Mouse (Mus musculus) heart, adult 18-20 months (tissue): ENCODE data around the gene Lhx5. TPM values are rescaled to one million over a fixed set of nuclear protein-coding genes. Genes with fewer than 3 reads are reported as not detected.

Experiments used
- DNase-seq, 2 experiments: peaks; one replicate each; pipeline ENCODE4 v3.0.0; 2021 to 2022; ENCODE audit warnings: mixed read lengths in 1 of 2
- total RNA-seq, 2 experiments: library from RNA; stranded (reverse); gene quantifications; 2 replicates each; pipeline ENCODE4 v1.2.3; 2021

Gene Lhx5
- total RNA-seq, 2 experiments from 2014 or later: not detected

DNA sequence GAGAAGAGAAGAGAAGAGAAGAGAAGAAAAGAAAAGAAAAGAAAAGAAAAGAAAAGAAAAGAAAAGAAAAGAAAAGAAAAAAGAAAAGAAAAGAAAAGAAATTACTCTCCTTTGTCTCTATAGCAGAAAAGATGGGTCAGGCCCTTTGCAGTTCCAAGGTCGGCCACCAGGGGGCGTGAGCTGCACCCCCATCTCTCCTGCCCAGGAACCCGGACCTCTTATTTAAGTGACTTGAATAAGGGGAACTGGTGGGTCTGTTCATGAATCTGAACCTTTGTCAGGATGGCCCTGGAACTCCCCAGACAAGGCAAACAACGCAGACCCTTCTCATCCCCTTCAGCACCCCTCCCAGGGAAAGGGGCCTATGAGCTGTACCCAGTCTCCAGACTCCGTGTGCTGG is 33.6 kb downstream of the Lhx5 start:
- DNase-seq: no peak

DNA sequence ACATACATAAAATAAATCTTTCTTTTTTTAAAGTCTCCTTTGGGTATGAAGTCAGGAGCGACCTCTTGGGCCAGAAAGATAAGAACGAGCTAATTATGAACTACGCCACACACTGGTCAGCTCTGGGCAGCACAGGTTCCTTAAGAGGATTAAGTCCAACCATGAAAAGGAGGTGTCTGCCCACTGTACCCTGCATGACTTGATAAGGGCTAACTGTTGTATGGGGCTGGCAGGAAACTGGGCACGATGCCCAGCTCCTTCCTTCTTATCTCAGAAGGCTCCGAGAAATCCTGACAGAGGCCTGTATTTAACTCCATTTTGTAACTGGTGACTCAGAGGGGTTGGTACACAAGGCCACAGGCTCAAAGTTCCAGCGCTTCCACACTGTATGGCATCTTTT is 34.4 kb downstream of the Lhx5 start:
- peak; percentile 69 to 77 for DNase-seq

DNA sequence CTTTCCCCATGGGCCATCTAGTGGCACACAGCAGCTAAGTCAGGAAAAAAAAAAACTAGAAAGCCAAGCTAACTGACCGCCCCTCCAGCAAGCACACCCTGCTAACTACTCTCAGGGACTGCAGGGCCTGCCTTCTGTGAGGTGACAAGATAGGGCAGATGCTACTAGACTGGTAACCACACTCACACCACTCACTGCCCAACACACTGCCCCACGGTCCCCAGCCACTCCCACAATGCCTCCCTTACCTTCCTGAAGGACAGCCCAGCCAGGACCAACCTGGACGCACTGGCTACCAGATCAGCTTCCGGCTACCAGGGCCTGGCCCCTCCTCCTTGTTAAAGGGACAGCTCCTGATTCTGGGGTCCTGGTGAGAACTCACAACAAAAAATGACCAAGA is 35.5 kb downstream of the Lhx5 start:
- DNase-seq: peak; percentile 44 to 47

DNA sequence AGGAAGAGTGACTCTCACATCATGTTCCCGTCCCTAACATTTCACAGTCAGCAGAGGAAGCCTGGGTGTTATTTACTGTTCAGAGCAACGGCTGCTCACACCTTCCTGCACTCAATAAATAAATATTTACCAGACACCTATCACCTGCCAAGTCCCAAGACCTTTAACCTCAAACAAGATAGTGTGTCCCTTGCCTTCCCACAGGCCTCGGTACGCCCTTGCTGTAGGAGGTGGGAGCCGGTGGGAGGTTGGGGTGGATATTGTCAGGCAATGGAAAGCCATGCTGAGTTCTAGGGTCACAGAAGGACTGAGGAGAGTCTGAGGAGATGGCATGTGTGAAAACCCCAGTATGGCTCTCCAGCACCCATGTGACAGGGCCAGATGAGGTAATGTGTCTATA is 36.8 kb downstream of the Lhx5 start:
- no peak for DNase-seq

DNA sequence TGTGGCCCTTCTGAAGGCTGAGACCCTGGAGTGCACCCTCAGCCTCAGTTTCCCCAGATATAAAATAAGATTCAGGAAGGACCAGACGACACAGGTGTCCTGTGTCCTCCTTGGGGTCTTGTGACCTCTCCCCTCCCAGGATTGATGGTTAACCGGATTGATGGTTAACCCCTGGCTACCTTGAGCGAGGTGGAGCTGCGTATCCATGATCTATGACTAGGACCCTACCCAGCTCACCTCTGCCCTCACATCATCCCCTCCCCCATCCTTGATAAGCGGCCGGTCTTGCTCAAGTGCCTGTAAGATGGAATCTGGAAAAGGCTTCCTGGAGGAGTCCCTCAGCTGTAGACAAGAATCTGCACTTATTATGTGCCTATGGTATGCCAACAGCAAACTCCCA is 37.3 kb downstream of the Lhx5 start:
- DNase-seq: no peak

DNA sequence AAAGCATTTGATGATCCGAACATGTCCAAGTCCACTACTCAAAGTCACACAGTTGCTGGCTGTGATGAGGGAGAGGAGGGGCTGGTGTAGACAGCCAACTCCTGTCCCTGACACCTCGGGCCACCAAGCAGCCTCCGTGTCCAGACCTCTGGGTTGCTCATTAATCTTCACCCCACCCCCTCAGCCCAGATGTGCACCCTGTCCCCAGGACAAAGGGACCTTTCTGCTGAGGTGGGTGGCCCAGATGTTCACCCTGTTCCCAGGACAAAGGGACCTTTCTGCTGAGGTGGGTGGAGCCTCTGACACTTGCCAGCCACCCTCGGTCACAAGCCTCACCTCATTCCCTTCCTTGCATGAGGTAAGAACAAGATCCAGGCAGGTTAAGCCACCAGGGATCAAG is 40.0 kb downstream of the Lhx5 start:
- DNase-seq: no peak

DNA sequence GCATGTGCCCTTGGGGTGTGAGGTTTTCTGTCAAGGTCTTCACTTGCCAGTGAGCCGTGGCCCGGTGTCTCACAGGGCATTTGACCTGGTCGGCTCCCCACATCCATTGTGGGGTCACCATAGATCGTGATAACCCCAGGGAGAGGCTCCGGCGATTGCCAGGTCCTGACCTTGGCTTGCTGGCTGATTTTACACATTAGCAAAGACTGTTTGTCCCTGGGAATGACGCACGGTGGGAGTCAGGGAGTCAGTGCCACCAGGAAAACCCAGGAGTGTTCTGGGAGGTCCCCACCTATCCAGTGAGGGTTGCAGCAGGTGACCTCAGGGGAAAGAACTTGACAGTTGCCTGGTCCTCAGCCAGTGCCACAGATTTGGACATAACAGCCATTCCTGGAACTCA is 41.3 kb downstream of the Lhx5 start, which contains the start of gene Sdsl:
Gene Sdsl, minus strand, starts transcription at position 41 of the 400 bp plus-strand sequence.
- DNase-seq: no peak

DNA sequence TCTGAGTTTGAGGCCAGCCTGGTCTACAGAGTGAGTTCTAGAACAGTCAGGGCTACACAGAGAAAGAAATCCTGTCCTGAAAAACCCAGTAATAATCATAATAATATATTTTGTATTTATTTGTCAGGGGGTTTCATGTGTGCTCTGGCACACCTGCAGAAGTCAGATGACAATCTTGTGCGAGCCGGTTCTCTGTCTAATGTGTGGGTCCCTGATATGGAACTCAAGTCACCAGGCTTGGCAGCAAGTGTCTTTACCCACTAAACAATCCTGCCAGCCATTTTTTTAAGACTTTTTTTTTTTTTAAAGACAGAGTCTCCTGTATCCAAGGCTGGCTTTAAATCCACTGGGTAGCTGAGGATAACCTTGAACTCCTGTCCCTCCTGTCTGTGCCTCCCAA is 41.9 kb downstream of the Lhx5 start:
- no peak for DNase-seq

DNA sequence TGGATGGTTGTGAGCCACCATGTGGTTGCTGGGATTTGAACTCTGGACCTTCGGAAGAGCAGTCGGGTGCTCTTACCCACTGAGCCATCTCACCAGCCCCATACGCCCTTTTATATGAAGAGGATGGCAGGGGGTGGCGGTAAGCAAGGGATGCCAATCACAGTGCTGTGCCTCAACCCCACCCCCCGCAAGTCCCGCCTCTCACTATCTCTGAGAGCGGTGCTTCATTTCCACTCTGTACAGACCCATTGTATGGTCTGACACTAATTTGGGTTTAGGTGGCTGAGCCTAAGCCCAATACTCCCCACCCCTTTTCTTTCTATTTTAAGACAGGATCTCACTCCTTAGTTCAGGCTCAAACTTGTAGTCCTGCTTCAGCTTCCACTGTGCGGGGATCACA is 44.4 kb downstream of the Lhx5 start:
- no peak for DNase-seq

DNA sequence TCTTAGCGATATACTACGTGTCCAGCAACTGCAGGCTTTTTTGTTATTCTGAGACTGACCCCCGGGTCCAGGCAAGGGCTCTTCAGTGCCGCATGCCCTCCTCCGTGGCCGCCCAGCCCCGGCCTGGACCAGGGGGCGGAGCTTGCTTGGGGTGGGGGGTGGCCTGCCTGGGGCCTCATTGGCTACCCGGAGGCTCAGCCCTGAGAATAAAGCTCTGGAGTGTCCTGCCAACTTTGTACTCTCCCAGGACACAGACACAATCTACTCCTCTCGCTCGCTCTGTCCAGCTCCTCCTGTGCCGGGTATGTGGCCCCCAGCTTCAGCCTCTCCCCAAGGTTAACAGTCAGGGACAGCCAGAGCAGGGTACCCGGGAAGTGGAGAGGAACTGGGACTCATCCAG is 44.8 kb downstream of the Lhx5 start, which contains the start of gene Sds:
Gene Sds, plus strand, starts transcription at position 231 of the 400 bp plus-strand sequence.
- DNase-seq: no peak

DNA sequence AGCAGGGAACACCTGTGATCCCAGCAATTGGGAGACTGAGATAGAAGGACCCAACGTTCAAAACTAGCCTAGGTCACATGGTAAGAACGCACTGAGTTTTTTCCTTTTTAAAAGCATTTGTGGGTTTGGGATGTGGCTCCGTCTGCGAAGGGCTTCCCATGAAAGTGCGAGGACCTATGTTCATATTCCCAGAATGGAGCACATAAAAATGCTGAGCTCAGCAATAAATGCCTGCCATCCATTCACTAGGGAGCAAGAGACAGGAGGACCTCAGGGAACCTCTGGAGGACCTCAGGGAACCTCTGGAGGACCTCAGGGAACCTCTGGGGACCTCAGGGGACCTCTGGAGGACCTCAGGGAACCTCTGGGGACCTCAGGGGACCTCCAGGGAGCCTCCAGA is 46.5 kb downstream of the Lhx5 start:
- DNase-seq: no peak

DNA sequence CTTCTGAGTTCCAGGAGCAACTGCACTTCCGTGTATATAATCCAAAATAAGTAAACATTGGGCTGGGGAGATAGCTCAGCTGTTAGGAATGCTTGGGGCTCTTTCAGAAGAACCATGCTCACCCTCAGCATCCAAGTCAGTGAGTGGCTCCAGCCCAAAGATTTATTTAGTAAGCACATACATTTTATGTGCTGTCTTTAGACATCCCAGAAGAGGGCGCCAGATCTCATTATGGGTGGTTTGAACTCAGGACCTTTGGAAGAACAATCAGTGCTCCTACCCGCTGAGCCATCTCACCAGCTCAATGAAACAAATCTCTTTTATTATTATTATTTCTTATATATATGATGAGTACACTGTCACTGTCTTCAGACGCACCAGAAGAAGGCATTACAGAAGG is 48.0 kb downstream of the Lhx5 start:
- no peak for DNase-seq

DNA sequence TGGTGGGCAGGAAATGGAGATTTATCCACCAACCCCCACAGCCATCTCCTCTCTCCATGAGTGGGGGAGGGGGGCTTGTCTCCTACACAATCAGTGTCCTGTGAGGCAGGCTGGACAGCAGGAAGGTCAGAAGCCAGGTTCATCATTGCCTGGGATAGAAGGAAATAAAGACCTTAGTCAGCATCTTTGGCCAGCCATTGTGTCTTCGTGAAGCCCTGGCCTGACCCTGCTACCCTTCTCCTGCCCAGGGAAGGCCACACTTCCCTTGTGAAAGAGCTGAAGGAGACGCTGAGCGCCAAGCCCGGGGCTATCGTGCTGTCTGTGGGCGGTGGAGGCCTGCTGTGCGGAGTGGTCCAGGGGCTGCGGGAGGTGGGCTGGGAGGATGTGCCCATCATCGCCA is 49.7 kb downstream of the Lhx5 start:
- no peak for DNase-seq

DNA sequence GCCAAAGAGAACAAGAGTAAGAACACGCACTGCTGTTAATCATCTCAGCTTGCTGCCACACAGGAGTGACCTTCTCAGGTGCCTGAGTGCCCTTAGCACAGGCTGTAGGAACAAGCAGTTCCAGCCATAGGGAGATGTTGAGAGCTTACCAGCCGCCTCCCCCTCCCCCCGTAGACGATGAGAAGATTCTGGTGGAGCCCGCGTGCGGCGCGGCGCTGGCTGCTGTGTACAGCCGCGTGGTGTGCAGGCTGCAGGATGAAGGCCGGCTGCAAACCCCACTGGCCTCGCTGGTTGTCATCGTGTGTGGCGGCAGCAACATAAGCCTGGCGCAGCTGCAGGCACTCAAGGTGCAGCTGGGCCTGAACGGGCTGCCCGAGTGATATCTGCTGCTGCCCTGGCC is 51.9 kb downstream of the Lhx5 start:
- no peak for DNase-seq

DNA sequence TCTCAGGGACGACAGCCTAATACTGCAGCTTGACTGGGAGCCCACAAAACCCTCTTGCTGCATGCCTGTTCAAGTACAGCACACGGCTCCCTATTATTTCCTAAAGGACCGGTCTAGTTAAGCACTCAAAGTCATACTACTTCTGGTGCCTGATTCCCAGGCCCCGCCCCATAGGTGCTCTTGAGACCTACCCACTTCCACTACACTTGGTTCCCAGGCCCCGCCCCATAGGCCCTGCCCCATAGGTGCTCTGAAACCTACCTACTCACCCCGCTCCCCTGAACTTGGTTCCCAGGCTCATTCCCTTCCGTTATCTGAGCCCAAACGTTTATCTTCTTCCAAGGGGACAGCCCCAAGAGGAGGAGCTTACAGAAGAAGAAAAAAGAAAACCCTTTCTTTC is 56.3 kb downstream of the Lhx5 start:
- DNase-seq: no peak

DNA sequence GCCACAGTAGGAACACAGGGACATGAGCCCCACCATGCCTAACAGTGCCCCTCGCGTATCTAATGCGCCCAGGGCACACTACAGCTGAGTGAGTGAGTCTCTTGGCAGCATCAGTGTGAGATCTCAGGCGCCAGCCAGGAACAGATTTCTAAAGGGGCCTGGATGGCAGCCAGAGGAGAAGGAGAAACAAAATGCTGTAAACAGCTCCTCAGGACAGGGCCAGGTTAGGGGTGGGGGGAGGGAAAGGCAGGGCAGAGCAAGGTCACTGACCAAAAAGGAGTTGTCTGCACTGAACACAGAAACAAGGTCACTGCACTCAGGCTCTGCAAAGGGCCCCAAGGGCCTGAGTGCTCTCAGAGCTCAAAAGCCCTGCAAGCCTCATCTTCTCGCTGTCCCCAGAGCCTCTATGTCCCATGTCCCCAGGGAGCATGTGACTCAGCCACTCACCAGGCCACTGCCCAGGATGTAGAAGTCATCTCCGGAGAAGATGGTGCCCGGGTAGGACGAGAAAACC is 59.2 kb downstream of the Lhx5 start:
- peak; percentile 65 to 76 for DNase-seq

Other genes starting within 250 kb of the Lhx5 start
- 1 to 10 TPM; 6.8 to 9.4 TPM for gene Sdsl, start 41.1 kb downstream of the Lhx5 start, total RNA-seq
- 1 to 10 TPM in 1 of 2 experiments, under 1 TPM in 1; 0.87 to 2.4 TPM for gene Sds, start 44.8 kb downstream of the Lhx5 start, total RNA-seq
- 10 to 100 TPM; 47.4 to 50.3 TPM for gene Plbd2, start 71.9 kb downstream of the Lhx5 start, total RNA-seq
- gene Slc8b1, start 79.5 kb downstream of the Lhx5 start, total RNA-seq: 10 to 100 TPM in 1 of 2 experiments, 1 to 10 TPM in 1; 9.5 to 11.3 TPM
- gene Tpcn1, start 157.0 kb downstream of the Lhx5 start, total RNA-seq: 10 to 100 TPM; 29.7 to 35.5 TPM
- gene Iqcd, start 157.3 kb downstream of the Lhx5 start, total RNA-seq: not detected
- 10 to 100 TPM; 13.4 to 16.3 TPM for gene Rita1, start 180.9 kb downstream of the Lhx5 start, total RNA-seq
- 10 to 100 TPM; 19.2 to 23.0 TPM for gene Ddx54, start 181.0 kb downstream of the Lhx5 start, total RNA-seq
- gene Cfap73, start 202.5 kb downstream of the Lhx5 start, total RNA-seq: not detected
- under 1 TPM in 1 of 2 experiments, not detected in 1; 0.69 TPM for gene Rasal1, start 217.1 kb downstream of the Lhx5 start, total RNA-seq